ENCODE assay signal across 11 mouse cellular contexts in genomic region chr5:16093071-16093693, GRCm38 (mm10).
DNase-seq lines count a peak whose midpoint lies in the region; TF ChIP-seq lines count a peak whose summit lies in the region.
"Had no signal": no experiment of that assay in that cellular context is flagged by ENCODE, and none has a peak within 500 bp of the region (broad histone marks: within the 10 kb centered on the region; RNA-seq: fewer than 3 reads in every experiment).

No protein-coding gene starts in this region.

- H3K4me1 ChIP-seq in lung, adult 2 months (ENCODE audit: control insufficient read depth, insufficient read depth, low read length) = no peaks in the 10 kb centered on the region

- TF ChIP-seq POLR2A in lung, adult 2 months (IDR thresholded peaks at IDR 0.05; ENCODE audit: borderline replicate concordance, extremely low read depth, low read depth, low read length) = no peak

- TF ChIP-seq CTCF in lung, adult 2 months (IDR thresholded peaks at IDR 0.05; ENCODE audit: insufficient read depth, low read length) = no peak

- peak; percentile 34 for DNase-seq in gastrocnemius, adult 18-20 months (ENCODE audit: low spot score)
- DNase-seq in gastrocnemius, postnatal 25 days = no peak
- peak; percentile 2 for DNase-seq in lung, postnatal 10 days
- DNase-seq in lung, adult 2 months = no peak
- peak; percentile 42 for DNase-seq in cerebellum, adult 11-12 months
- DNase-seq in cerebellum, postnatal 36 days = peak; percentile 63 to 68
- no peak for DNase-seq in layer of hippocampus, adult 9-10 months (ENCODE audit: low spot score)
- no peak for DNase-seq in spleen, adult 18-20 months
- DNase-seq: gastrocnemius, postnatal 36 days; kidney, postnatal 36 days had no signal

- WGBS in lung, adult 2 months = 64% methylated on average over 11 of the region's 11 CpGs

- H3K4me3 ChIP-seq in lung, adult 2 months (replicated peaks; ENCODE audit: extremely low read depth, low read depth, low read length) = no peak overlapping the region
- H3K4me3 ChIP-seq: left cerebral cortex, adult 2 months had no signal

Comparison
In these comparisons a context has a peak if more than half of its experiments do, and no peak if none do; other contexts are left out.
1. DNase-seq: peak in gastrocnemius, adult 18-20 months (single experiment), lung, postnatal 10 days (single experiment), cerebellum, adult 11-12 months (single experiment) and cerebellum, postnatal 36 days (2 of 2); none in gastrocnemius, postnatal 25 days (single experiment), lung, adult 2 months (single experiment), layer of hippocampus, adult 9-10 months (single experiment) and spleen, adult 18-20 months (0 of 2).